19 mouse cellular contexts compared by ENCODE assay signal in genomic region chr4:62825256-62825655, GRCm38 (mm10).
DNase-seq lines count a peak whose midpoint lies in the region; ATAC-seq and TF ChIP-seq lines count a peak whose summit lies in the region.
"Had no signal": no experiment of that assay in that cellular context is flagged by ENCODE, and none has a peak within 500 bp of the region (broad histone marks: within the 10 kb centered on the region; RNA-seq: fewer than 3 reads in every experiment).

No protein-coding gene starts in this region.

- no peaks in the 10 kb centered on the region for H3K36me3 ChIP-seq in hindbrain, embryonic 12.5 days
- H3K36me3 ChIP-seq in hindbrain, postnatal 0 days (ENCODE audit: insufficient read depth, low read length) = no peaks in the 10 kb centered on the region
- no peaks in the 10 kb centered on the region for H3K36me3 ChIP-seq in midbrain, embryonic 14.5 days (ENCODE audit: control insufficient read depth, insufficient read depth, low read length)
- H3K36me3 ChIP-seq in midbrain, postnatal 0 days (ENCODE audit: insufficient read depth, low read length) = no peaks in the 10 kb centered on the region
- H3K36me3 ChIP-seq in limb, embryonic 14.5 days (ENCODE audit: control insufficient read depth, insufficient read depth, low read length) = no peaks in the 10 kb centered on the region
- no peaks in the 10 kb centered on the region for H3K36me3 ChIP-seq in neural tube, embryonic 15.5 days
- H3K36me3 ChIP-seq: heart, embryonic 15.5 days; stomach, embryonic 15.5 days had no signal

- no peak for ATAC-seq in hindbrain, embryonic 12.5 days (ENCODE audit: low FRiP score)
- ATAC-seq in hindbrain, postnatal 0 days = no peak
- no peak for ATAC-seq in midbrain, embryonic 14.5 days (ENCODE audit: low FRiP score, low TSS enrichment)
- no peak for ATAC-seq in midbrain, postnatal 0 days (ENCODE audit: low FRiP score)
- no peak for ATAC-seq in limb, embryonic 14.5 days (ENCODE audit: low FRiP score, low read depth)
- no peak for ATAC-seq in neural tube, embryonic 15.5 days (ENCODE audit: low FRiP score)
- ATAC-seq: intestine, embryonic 16.5 days had no signal

- H3K27me3 ChIP-seq in hindbrain, embryonic 12.5 days = no peaks in the 10 kb centered on the region
- no peaks in the 10 kb centered on the region for H3K27me3 ChIP-seq in hindbrain, postnatal 0 days (ENCODE audit: insufficient read depth, low read length)
- H3K27me3 ChIP-seq in midbrain, embryonic 14.5 days (ENCODE audit: control insufficient read depth, insufficient read depth, low read length) = no peaks in the 10 kb centered on the region
- no peaks in the 10 kb centered on the region for H3K27me3 ChIP-seq in midbrain, postnatal 0 days (ENCODE audit: insufficient read depth, low read length)
- no peaks in the 10 kb centered on the region for H3K27me3 ChIP-seq in limb, embryonic 14.5 days (ENCODE audit: control insufficient read depth, insufficient read depth, low read length)
- no peaks in the 10 kb centered on the region for H3K27me3 ChIP-seq in neural tube, embryonic 15.5 days (replicated peaks)
- H3K27me3 ChIP-seq: heart, embryonic 15.5 days; stomach, embryonic 15.5 days had no signal

- H3K4me2 ChIP-seq in hindbrain, embryonic 12.5 days (replicated peaks) = no peak overlapping the region
- H3K4me2 ChIP-seq in hindbrain, postnatal 0 days (ENCODE audit: low read depth, low read length) = no peak overlapping the region
- no peak overlapping the region for H3K4me2 ChIP-seq in midbrain, embryonic 14.5 days (ENCODE audit: low read length)
- no peak overlapping the region for H3K4me2 ChIP-seq in midbrain, postnatal 0 days (ENCODE audit: low read depth, low read length, poor library complexity, severe bottlenecking)
- no peak overlapping the region for H3K4me2 ChIP-seq in limb, embryonic 14.5 days (replicated peaks; ENCODE audit: low read depth, low read length, severe bottlenecking)
- no peak overlapping the region for H3K4me2 ChIP-seq in neural tube, embryonic 15.5 days
- H3K4me2 ChIP-seq: heart, embryonic 15.5 days; lung, embryonic 14.5 days; stomach, embryonic 15.5 days had no signal

- no peak for TF ChIP-seq CTCF in hindbrain, postnatal 0 days (IDR thresholded peaks at IDR 0.05; ENCODE audit: low read depth)
- no peak for TF ChIP-seq CTCF in midbrain, postnatal 0 days (IDR thresholded peaks at IDR 0.05)

- DNase-seq in hindbrain, postnatal 0 days (ENCODE audit: low spot score) = no peak
- DNase-seq in midbrain, embryonic 14.5 days = no peak
- DNase-seq in midbrain, postnatal 0 days (ENCODE audit: low spot score) = no peak
- DNase-seq in limb, embryonic 14.5 days (ENCODE audit: low spot score) = no peak
- DNase-seq in right cerebral cortex, postnatal 36 days (ENCODE audit: low spot score in 2 of 2) = no peak
- DNase-seq: adrenal gland, postnatal 10 days; cerebellum, adult 18-20 months; cerebellum, postnatal 14 days; gastrocnemius, postnatal 36 days; kidney, adult 9 months; kidney, postnatal 14 days; lung, embryonic 14.5 days; thymus, postnatal 25 days had no signal

- no peak for TF ChIP-seq POLR2A in limb, embryonic 14.5 days (IDR thresholded peaks at IDR 0.05; ENCODE audit: borderline replicate concordance, extremely low read depth, insufficient read depth, insufficient read length)

- no peak overlapping the region for H3K9ac ChIP-seq in hindbrain, embryonic 12.5 days
- no peak overlapping the region for H3K9ac ChIP-seq in hindbrain, postnatal 0 days (replicated peaks; ENCODE audit: low read length)
- H3K9ac ChIP-seq in midbrain, embryonic 14.5 days (replicated peaks; ENCODE audit: low read length) = no peak overlapping the region
- no peak overlapping the region for H3K9ac ChIP-seq in midbrain, postnatal 0 days (replicated peaks; ENCODE audit: low read length, poor library complexity, severe bottlenecking)
- no peak overlapping the region for H3K9ac ChIP-seq in limb, embryonic 14.5 days (ENCODE audit: low read depth, low read length, severe bottlenecking)
- H3K9ac ChIP-seq in neural tube, embryonic 15.5 days (replicated peaks) = no peak overlapping the region
- H3K9ac ChIP-seq: heart, embryonic 15.5 days; liver, embryonic 14.5 days; lung, embryonic 14.5 days; stomach, embryonic 15.5 days had no signal

- peak overlapping the region; percentile 2; the same call in 1 of the 2 replicates for H3K27ac ChIP-seq in hindbrain, embryonic 12.5 days
- H3K27ac ChIP-seq in hindbrain, postnatal 0 days = no peak overlapping the region
- peak overlapping the region; percentile 22 for H3K27ac ChIP-seq in midbrain, embryonic 14.5 days (replicated peaks; ENCODE audit: low read depth, low read length)
- H3K27ac ChIP-seq in midbrain, postnatal 0 days (ENCODE audit: low read depth, low read length) = no peak overlapping the region
- 0 out of 2 replicates have a peak overlapping the region, but pooled peaks have one; percentile 38 for H3K27ac ChIP-seq in limb, embryonic 14.5 days (replicated peaks; ENCODE audit: low read depth, low read length)
- peak overlapping the region; percentile 33; the same call in 1 of the 2 replicates for H3K27ac ChIP-seq in neural tube, embryonic 15.5 days (replicated peaks)
- H3K27ac ChIP-seq: heart, embryonic 15.5 days; liver, embryonic 14.5 days; stomach, embryonic 15.5 days had no signal

- H3K4me1 ChIP-seq in hindbrain, embryonic 12.5 days = peaks cover 2% of the 10 kb centered on the region; the same call in 1 of the 2 replicates
- H3K4me1 ChIP-seq in hindbrain, postnatal 0 days (ENCODE audit: insufficient read depth, low read length) = peaks cover 3% of the 10 kb centered on the region; the same call in 1 of the 2 replicates
- H3K4me1 ChIP-seq in midbrain, embryonic 14.5 days (ENCODE audit: control insufficient read depth, insufficient read depth, low read length) = peaks cover 7% of the 10 kb centered on the region; the same call in 1 of the 2 replicates
- no peaks in the 10 kb centered on the region for H3K4me1 ChIP-seq in midbrain, postnatal 0 days (ENCODE audit: insufficient read depth, low read length)
- H3K4me1 ChIP-seq in limb, embryonic 14.5 days (ENCODE audit: control insufficient read depth, insufficient read depth, low read length) = peaks cover 10% of the 10 kb centered on the region; the same call in 1 of the 2 replicates
- H3K4me1 ChIP-seq in neural tube, embryonic 15.5 days = peaks cover 26% of the 10 kb centered on the region
- H3K4me1 ChIP-seq: stomach, embryonic 15.5 days had no signal

- H3K4me3 ChIP-seq in hindbrain, embryonic 12.5 days = no peak overlapping the region
- no peak overlapping the region for H3K4me3 ChIP-seq in hindbrain, postnatal 0 days (ENCODE audit: low read length)
- no peak overlapping the region for H3K4me3 ChIP-seq in midbrain, embryonic 14.5 days (replicated peaks; ENCODE audit: low read depth, low read length)
- no peak overlapping the region for H3K4me3 ChIP-seq in midbrain, postnatal 0 days (ENCODE audit: low read depth, low read length)
- no peak overlapping the region for H3K4me3 ChIP-seq in limb, embryonic 14.5 days (replicated peaks; ENCODE audit: low read length)
- no peak overlapping the region for H3K4me3 ChIP-seq in neural tube, embryonic 15.5 days (replicated peaks)
- H3K4me3 ChIP-seq: heart, embryonic 15.5 days; stomach, embryonic 15.5 days had no signal

- WGBS in hindbrain, embryonic 12.5 days = 81% methylated on average over 5 of the region's 5 CpGs
- WGBS in hindbrain, postnatal 0 days = 71% methylated on average over 5 of the region's 5 CpGs
- WGBS in midbrain, embryonic 14.5 days = 74% methylated on average over 5 of the region's 5 CpGs
- WGBS in midbrain, postnatal 0 days = 62% methylated on average over 5 of the region's 5 CpGs
- WGBS in limb, embryonic 14.5 days = 57% methylated on average over 5 of the region's 5 CpGs
- 75% methylated on average over 5 of the region's 5 CpGs for WGBS in neural tube, embryonic 15.5 days

- no peaks in the 10 kb centered on the region for H3K9me3 ChIP-seq in hindbrain, embryonic 12.5 days (replicated peaks)
- no peaks in the 10 kb centered on the region for H3K9me3 ChIP-seq in hindbrain, postnatal 0 days (ENCODE audit: low read length)
- H3K9me3 ChIP-seq in midbrain, embryonic 14.5 days (ENCODE audit: control insufficient read depth, low read length) = no peaks in the 10 kb centered on the region
- no peaks in the 10 kb centered on the region for H3K9me3 ChIP-seq in midbrain, postnatal 0 days (ENCODE audit: low read length)
- H3K9me3 ChIP-seq in limb, embryonic 14.5 days (ENCODE audit: control insufficient read depth, low read length) = no peaks in the 10 kb centered on the region
- no peaks in the 10 kb centered on the region for H3K9me3 ChIP-seq in neural tube, embryonic 15.5 days (replicated peaks)
- H3K9me3 ChIP-seq: heart, embryonic 15.5 days; stomach, embryonic 15.5 days had no signal

Comparison
In these comparisons a context has a peak if more than half of its experiments do, and no peak if none do; other contexts are left out.
1. H3K27ac ChIP-seq: peak in hindbrain, embryonic 12.5 days (single experiment), midbrain, embryonic 14.5 days (single experiment), limb, embryonic 14.5 days (single experiment) and neural tube, embryonic 15.5 days (single experiment); none in hindbrain, postnatal 0 days (single experiment) and midbrain, postnatal 0 days (single experiment).